ENCODE assay signal across 11 mouse cellular contexts in genomic region chr17:26693424-26693823, GRCm38 (mm10). TPM values are rescaled to one million over a fixed set of nuclear protein-coding genes. Genes with fewer than 3 reads are reported as not detected.
A peak's percentile ranks its signal among the peaks of the same experiment; 100 is the strongest.
DNase-seq lines count a peak whose midpoint lies in the region; ATAC-seq and TF ChIP-seq lines count a peak whose summit lies in the region.
"Had no signal": no experiment of that assay in that cellular context is flagged by ENCODE, and none has a peak within 500 bp of the region (broad histone marks: within the 10 kb centered on the region; RNA-seq: fewer than 3 reads in every experiment).

No protein-coding gene starts in this region.

- no peaks in the 10 kb centered on the region for H3K9me3 ChIP-seq in kidney, embryonic 16.5 days (ENCODE audit: low read length)
- H3K9me3 ChIP-seq: hindbrain, embryonic 15.5 days had no signal

- TF ChIP-seq CTCF in gastrocnemius, adult 2 months (IDR thresholded peaks at IDR 0.05) = no peak
- TF ChIP-seq CTCF in cortical plate, adult 2 months (IDR thresholded peaks at IDR 0.05; ENCODE audit: extremely low read depth, insufficient read depth, low read length) = no peak

- no peak overlapping the region for H3K4me2 ChIP-seq in kidney, embryonic 16.5 days (replicated peaks; ENCODE audit: low read depth, low read length)
- H3K4me2 ChIP-seq: hindbrain, embryonic 15.5 days had no signal

- H3K27me3 ChIP-seq in kidney, embryonic 16.5 days (ENCODE audit: insufficient read depth, low read length) = no peaks in the 10 kb centered on the region
- H3K27me3 ChIP-seq: CH12.LX; hindbrain, embryonic 15.5 days had no signal

- ATAC-seq in kidney, embryonic 16.5 days (ENCODE audit: low FRiP score, low TSS enrichment) = no peak

- H3K36me3 ChIP-seq in kidney, embryonic 16.5 days (ENCODE audit: insufficient read depth, low read length) = peaks cover 12% of the 10 kb centered on the region; the same call in 1 of the 2 replicates

- H3K4me1 ChIP-seq in brown adipose tissue, adult 24 weeks (ENCODE audit: control insufficient read depth, insufficient read depth, insufficient read length, low read length) = peaks cover 16% of the 10 kb centered on the region
- H3K4me1 ChIP-seq in cortical plate, adult 2 months (ENCODE audit: control insufficient read depth, insufficient read depth, low read length) = peaks cover 22% of the 10 kb centered on the region
- no peaks in the 10 kb centered on the region; the same call in 1 of the 2 replicates for H3K4me1 ChIP-seq in kidney, embryonic 16.5 days (ENCODE audit: insufficient read depth, low read length)

- no peak for TF ChIP-seq POLR2A in cortical plate, adult 2 months (IDR thresholded peaks at IDR 0.05; ENCODE audit: extremely low read depth, insufficient read depth, low read length)

- DNase-seq in gastrocnemius, adult 2 months = no peak
- no peak for DNase-seq in gastrocnemius, adult 8-10 months (ENCODE audit: low spot score in 2 of 2)
- DNase-seq in left cerebral cortex, adult 18-20 months (ENCODE audit: low spot score in 2 of 2) = peak; percentile 31 to 57
- no peak for DNase-seq in left cerebral cortex, adult 8-10 months (ENCODE audit: low spot score in 2 of 2)
- DNase-seq: kidney, postnatal 25 days; lung, adult 18-20 months had no signal

- H3K4me3 ChIP-seq in gastrocnemius, adult 2 months = 0 out of 2 replicates have a peak overlapping the region, but pooled peaks have one; percentile 5
- H3K4me3 ChIP-seq in brown adipose tissue, adult 24 weeks (ENCODE audit: insufficient read depth, low read depth, low read length) = no peak overlapping the region
- H3K4me3 ChIP-seq in cortical plate, adult 2 months (ENCODE audit: insufficient read depth, low read length) = no peak overlapping the region
- no peak overlapping the region for H3K4me3 ChIP-seq in kidney, embryonic 16.5 days (ENCODE audit: low read length)
- H3K4me3 ChIP-seq: hindbrain, embryonic 15.5 days had no signal

- H3K27ac ChIP-seq in gastrocnemius, adult 2 months = peak overlapping the region; percentile 69
- peak overlapping the region; percentile 54; the same call in 1 of the 2 replicates for H3K27ac ChIP-seq in brown adipose tissue, adult 24 weeks (replicated peaks; ENCODE audit: low read depth, low read length)
- peak overlapping the region; percentile 76 for H3K27ac ChIP-seq in cortical plate, adult 2 months (ENCODE audit: insufficient read depth, low read length)
- H3K27ac ChIP-seq in kidney, embryonic 16.5 days (ENCODE audit: low read length) = no peak overlapping the region
- H3K27ac ChIP-seq: hindbrain, embryonic 15.5 days had no signal

- no peak overlapping the region for H3K9ac ChIP-seq in kidney, embryonic 16.5 days (replicated peaks; ENCODE audit: low read length)
- H3K9ac ChIP-seq: hindbrain, embryonic 15.5 days had no signal

- intact Hi-C loops in gastrocnemius, adult 2 months (cut with DNase I) = no loop called here

- 50% methylated on average over 7 of the region's 7 CpGs for WGBS in kidney, embryonic 16.5 days

RNA-seq across cellular contexts. Expression of gene Crebrf, which starts 22.0 kb away (rescaled TPM):
- total RNA-seq in gastrocnemius, adult 2 months (2021) = 10 to 100 TPM; 39.6 to 40.2 TPM
- 10 to 100 TPM; 40.9 to 48.0 (median 42.9) TPM for total RNA-seq in gastrocnemius, adult 8-10 months (2022)
- 100 to 1,000 TPM; 183 to 191 TPM for total RNA-seq in left cerebral cortex, adult 18-20 months (2021)
- total RNA-seq in left cerebral cortex, adult 8-10 months (2022) = 100 to 1,000 TPM; 167 to 219 (median 192) TPM
- 16.0 and 26.6 TPM in 2 replicates for polyA plus RNA-seq in brown adipose tissue, adult 24 weeks (2012; ENCODE audit: insufficient read depth, insufficient read length, missing spikeins)
- 17.4 and 19.2 TPM in 2 replicates for polyA plus RNA-seq in cortical plate, adult 2 months (2012; rRNA removed)
- polyA plus RNA-seq in kidney, embryonic 16.5 days (2015; fragmentation: Nextera tagmentation; extraction: Ambion mirVana) = 5.0 and 9.2 TPM in 2 replicates

RNA-seq across cellular contexts. Expression of gene Atp6v0e, which starts 30.4 kb away (rescaled TPM):
- 10 to 100 TPM; 28.7 to 31.2 TPM for total RNA-seq in gastrocnemius, adult 2 months (2021)
- 10 to 100 TPM; 42.0 to 50.3 (median 45.8) TPM for total RNA-seq in gastrocnemius, adult 8-10 months (2022)
- 10 to 100 TPM; 41.2 to 43.6 TPM for total RNA-seq in left cerebral cortex, adult 18-20 months (2021)
- 10 to 100 TPM; 34.5 to 46.9 (median 43.4) TPM for total RNA-seq in left cerebral cortex, adult 8-10 months (2022)
- polyA plus RNA-seq in brown adipose tissue, adult 24 weeks (2012; ENCODE audit: insufficient read depth, insufficient read length, missing spikeins) = 314 and 348 TPM in 2 replicates
- polyA plus RNA-seq in cortical plate, adult 2 months (2012; rRNA removed) = 86.4 and 87.2 TPM in 2 replicates
- 251 and 271 TPM in 2 replicates for polyA plus RNA-seq in kidney, embryonic 16.5 days (2015; fragmentation: Nextera tagmentation; extraction: Ambion mirVana)

Comparison
In these comparisons a context has a peak if more than half of its experiments do, and no peak if none do; other contexts are left out.
1. DNase-seq: peak in left cerebral cortex, adult 18-20 months (2 of 2); none in gastrocnemius, adult 2 months (single experiment), gastrocnemius, adult 8-10 months (0 of 2) and left cerebral cortex, adult 8-10 months (0 of 2).